Mouse (Mus musculus): ENCODE measurements around the gene Efna5. TPM values are rescaled to one million over a fixed set of nuclear protein-coding genes. Genes with fewer than 3 reads are reported as not detected.

Efna5 gene
- polyA plus RNA-seq, 1 experiment = not detected

DNA sequence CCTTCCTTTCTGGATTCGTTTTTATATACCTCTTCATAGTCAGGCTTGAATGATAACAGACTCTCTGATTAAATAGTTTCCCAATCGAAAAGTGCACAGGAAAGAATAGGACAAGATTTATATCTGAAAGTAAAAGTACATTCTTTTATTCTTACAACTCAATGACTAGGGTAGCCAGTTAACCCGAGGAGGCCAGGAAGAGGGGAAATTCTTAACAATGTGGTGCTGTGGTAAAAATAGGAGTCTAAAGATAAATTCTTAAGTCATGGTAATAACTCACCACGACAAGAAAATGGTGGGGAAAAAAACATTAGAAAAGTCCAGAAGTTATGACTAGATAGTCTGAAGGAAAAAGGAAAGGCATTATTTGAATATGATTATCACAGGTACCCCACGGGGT lies 139.4 kb downstream of the Efna5 start:
- Histone ChIP-seq H3K27me3 (replicated peaks) (no peaks in the 10 kb centered on the region), H3K36me3 (replicated peaks; ENCODE audit: low read length) (no peaks in the 10 kb centered on the region)

DNA sequence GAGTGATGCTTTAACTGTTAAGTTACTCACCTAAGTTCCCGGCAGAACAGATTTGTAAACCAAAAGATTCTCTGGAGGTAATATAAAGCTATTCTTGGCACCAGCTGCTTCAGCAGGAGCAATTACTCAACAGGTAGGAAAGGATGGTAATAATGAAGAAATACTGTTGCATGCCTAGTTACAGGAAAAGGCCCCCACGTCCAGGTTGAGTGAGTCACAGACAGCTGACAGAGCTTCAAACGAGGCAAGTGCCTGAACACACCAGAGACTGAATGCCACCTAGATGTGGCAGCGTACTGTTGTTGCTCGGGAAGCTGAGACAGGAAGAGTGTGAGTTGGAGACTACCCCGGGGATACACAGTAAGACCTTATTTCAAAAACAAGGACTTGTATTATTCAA lies 140.1 kb downstream of the Efna5 start:
- Histone ChIP-seq H3K4me1 (no peaks in the 10 kb centered on the region), H3K36me3 (replicated peaks; ENCODE audit: low read length) (no peaks in the 10 kb centered on the region), H3K27me3 (replicated peaks) (no peaks in the 10 kb centered on the region), H3K4me3 (replicated peaks) (no peak overlapping the region), H3K9me3 (peaks cover 28% of the 10 kb centered on the region)
- no peak for TF ChIP-seq GATA1 (IDR thresholded peaks at IDR 0.05; ENCODE audit: borderline replicate concordance, low read length)
- TF ChIP-seq FLI1 (IDR thresholded peaks at IDR 0.05; ENCODE audit: low read length) = no peak

More for the DNA sequence above, 139.4 kb downstream of the Efna5 start:
- H3K9me3 ChIP-seq = peaks cover 33% of the 10 kb centered on the region
- TF ChIP-seq GATA1 (IDR thresholded peaks at IDR 0.05; ENCODE audit: borderline replicate concordance, low read length) (no peak), FLI1 (IDR thresholded peaks at IDR 0.05; ENCODE audit: low read length) (no peak)
- H3K4me1 ChIP-seq = no peaks in the 10 kb centered on the region
- H3K4me3 ChIP-seq (replicated peaks) = no peak overlapping the region

DNA sequence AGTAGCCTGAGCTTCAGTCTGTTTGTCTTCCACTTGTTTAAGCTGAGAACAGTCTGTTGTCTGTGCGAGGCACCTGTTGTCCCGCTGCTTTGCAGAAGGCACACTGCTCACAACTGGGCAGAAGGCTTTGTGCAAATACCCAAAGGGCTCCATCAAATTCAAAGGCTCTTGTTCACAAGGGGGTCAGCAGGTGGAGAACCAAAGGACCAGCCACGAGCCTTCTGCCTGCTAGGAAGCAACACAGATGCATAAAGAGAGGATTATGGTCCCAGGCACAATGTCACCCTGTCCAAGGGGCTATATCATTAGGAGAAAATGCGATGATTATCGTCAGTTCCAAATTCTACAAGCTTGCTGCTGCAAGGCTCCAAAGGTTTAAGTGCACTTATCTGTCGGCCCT lies 141.1 kb downstream of the Efna5 start:
- H3K9me3 ChIP-seq = peaks cover 22% of the 10 kb centered on the region
- no peaks in the 10 kb centered on the region for H3K27me3 ChIP-seq (replicated peaks)
- TF ChIP-seq GATA1 (IDR thresholded peaks at IDR 0.05; ENCODE audit: borderline replicate concordance, low read length) = no peak
- TF ChIP-seq FLI1 (IDR thresholded peaks at IDR 0.05; ENCODE audit: low read length) = no peak
- H3K36me3 ChIP-seq (replicated peaks; ENCODE audit: low read length) = no peaks in the 10 kb centered on the region
- H3K4me3 ChIP-seq (replicated peaks) = no peak overlapping the region
- no peaks in the 10 kb centered on the region for H3K4me1 ChIP-seq

DNA sequence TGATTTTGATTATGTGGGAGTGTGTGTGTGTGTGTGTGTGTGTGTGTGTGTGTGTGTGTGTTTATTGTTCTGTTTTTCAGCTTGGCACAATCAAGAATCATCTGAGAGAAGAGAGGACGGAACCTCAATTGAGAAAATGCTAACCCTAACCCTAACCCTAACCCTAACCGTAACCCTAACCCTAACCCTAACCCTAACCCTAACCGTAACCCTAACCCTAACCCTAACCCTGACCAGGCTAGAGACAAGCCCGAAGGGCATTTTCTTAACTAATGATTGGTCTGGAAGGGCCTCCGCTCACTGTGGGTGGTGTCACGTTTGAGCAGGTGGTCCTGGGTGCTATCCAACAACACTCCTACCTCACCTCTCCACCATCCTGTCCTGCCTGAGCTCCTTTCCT lies 143.7 kb downstream of the Efna5 start:
- no peak overlapping the region for H3K4me3 ChIP-seq (replicated peaks)
- TF ChIP-seq GATA1 (IDR thresholded peaks at IDR 0.05; ENCODE audit: borderline replicate concordance, low read length) (no peak), FLI1 (IDR thresholded peaks at IDR 0.05; ENCODE audit: low read length) (no peak)
- H3K9me3 ChIP-seq = peaks cover 25% of the 10 kb centered on the region
- no peaks in the 10 kb centered on the region for H3K36me3 ChIP-seq (replicated peaks; ENCODE audit: low read length)
- no peaks in the 10 kb centered on the region for H3K4me1 ChIP-seq
- no peaks in the 10 kb centered on the region for H3K27me3 ChIP-seq (replicated peaks)

DNA sequence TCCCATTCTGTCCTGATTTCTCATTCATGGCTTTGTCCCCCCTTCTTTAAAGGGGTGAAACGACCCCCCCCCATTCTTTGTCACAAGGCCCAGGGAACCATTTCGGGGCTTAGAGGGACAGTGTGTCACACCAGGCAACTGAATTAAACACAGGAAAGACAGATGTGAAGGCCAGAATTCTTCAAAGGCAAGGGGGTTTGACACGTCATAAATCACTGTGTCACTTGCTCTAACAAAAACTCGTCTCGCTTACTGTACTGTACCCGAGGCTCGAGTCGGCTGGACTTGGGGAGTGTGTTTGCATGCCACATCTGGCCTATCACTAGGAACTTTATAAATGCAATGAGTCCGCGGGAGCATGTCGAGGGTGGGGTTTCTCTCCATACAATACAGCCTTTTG lies 145.2 kb downstream of the Efna5 start:
- no peaks in the 10 kb centered on the region for H3K27me3 ChIP-seq (replicated peaks)
- no peak overlapping the region for H3K4me3 ChIP-seq (replicated peaks)
- TF ChIP-seq GATA1 (IDR thresholded peaks at IDR 0.05; ENCODE audit: borderline replicate concordance, low read length) (no peak), FLI1 (IDR thresholded peaks at IDR 0.05; ENCODE audit: low read length) (no peak)
- no peaks in the 10 kb centered on the region for H3K4me1 ChIP-seq
- no peaks in the 10 kb centered on the region for H3K36me3 ChIP-seq (replicated peaks; ENCODE audit: low read length)
- peaks cover 27% of the 10 kb centered on the region for H3K9me3 ChIP-seq

DNA sequence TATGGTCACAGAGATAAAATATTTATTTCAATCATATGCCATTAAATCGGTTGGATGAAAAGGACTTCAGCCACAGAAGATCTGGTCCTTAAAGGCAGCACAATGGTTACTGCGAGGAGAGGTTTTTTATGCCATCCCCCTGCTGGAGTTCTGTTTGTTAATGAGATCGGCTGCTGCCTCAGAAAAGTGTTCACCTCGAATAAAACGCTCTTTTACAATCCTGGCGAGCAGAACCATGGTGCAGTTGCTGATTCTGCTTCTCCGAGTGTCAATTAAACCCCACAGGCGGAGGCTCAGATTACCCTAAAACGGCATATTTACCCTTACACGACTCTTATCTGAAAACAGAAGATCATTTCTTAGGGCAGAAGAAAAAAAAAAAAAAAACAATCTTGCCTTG lies 146.2 kb downstream of the Efna5 start:
- Histone ChIP-seq H3K27me3 (replicated peaks) (no peaks in the 10 kb centered on the region), H3K4me3 (replicated peaks) (no peak overlapping the region), H3K36me3 (replicated peaks; ENCODE audit: low read length) (no peaks in the 10 kb centered on the region), H3K9me3 (peaks cover 34% of the 10 kb centered on the region), H3K4me1 (no peaks in the 10 kb centered on the region)
- TF ChIP-seq FLI1 (IDR thresholded peaks at IDR 0.05; ENCODE audit: low read length) (no peak), GATA1 (IDR thresholded peaks at IDR 0.05; ENCODE audit: borderline replicate concordance, low read length) (no peak)

DNA sequence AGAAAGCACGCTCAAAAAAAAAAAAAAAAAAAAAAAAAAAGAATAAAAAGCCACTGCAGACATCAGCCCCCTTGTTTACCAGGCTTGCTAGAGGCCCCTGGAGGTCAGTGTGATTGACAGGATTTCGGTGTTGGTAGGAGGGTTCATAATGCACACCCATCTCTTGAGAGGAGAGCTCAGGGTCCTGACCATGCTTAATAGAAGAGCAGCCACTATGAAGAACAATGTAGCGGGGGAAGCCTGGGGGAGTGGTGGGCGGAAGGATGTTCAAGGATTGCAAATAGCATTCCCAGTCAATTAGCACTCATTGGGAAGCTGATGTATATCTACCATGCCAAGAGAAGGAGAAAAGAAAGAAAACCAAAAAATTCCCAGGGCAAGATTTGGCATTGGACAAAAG lies 147.1 kb downstream of the Efna5 start:
- Histone ChIP-seq H3K9me3 (peaks cover 38% of the 10 kb centered on the region), H3K27me3 (replicated peaks) (no peaks in the 10 kb centered on the region), H3K36me3 (replicated peaks; ENCODE audit: low read length) (no peaks in the 10 kb centered on the region), H3K4me1 (no peaks in the 10 kb centered on the region), H3K4me3 (replicated peaks) (no peak overlapping the region)
- TF ChIP-seq GATA1 (IDR thresholded peaks at IDR 0.05; ENCODE audit: borderline replicate concordance, low read length) = no peak
- no peak for TF ChIP-seq FLI1 (IDR thresholded peaks at IDR 0.05; ENCODE audit: low read length)

DNA sequence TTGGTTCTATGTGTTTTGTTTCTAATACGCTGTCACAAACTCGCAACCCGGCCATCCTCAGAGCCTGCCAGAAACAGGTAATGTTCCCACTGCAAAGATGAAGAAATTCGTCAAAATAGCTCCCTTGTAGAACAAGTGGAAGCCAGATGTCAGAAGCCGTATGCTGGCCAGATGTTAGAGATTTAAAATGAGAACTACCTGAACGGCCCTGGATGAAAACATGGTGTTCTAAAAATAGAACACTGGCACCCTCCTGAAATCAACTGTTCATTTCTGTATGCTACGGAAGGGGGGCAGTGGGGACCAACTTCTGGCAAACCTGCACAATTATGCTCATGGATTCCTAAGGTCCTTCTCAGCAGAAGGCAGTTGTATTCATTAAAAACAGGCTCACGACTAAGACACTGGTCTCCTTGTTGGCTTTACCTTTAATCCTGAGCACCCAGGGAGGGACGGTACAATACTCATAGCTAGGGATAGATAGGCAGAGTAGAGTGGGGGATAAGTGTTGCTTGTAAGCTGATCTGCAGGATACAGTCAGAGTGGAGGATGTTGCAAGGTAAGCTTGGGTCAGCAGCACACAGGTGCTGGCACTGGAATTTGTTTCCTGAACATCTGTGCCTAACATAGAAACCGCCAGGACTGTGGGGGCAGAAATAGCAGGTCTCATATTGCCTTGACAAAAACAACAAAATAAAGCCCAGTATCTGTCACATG lies 151.2 kb downstream of the Efna5 start:
- Histone ChIP-seq H3K4me3 (replicated peaks) (no peak overlapping the region), H3K27me3 (replicated peaks) (no peaks in the 10 kb centered on the region), H3K36me3 (replicated peaks; ENCODE audit: low read length) (no peaks in the 10 kb centered on the region), H3K9me3 (peaks cover 33% of the 10 kb centered on the region), H3K4me1 (no peaks in the 10 kb centered on the region)
- TF ChIP-seq GATA1 (IDR thresholded peaks at IDR 0.05; ENCODE audit: borderline replicate concordance, low read length) = no peak
- no peak for TF ChIP-seq FLI1 (IDR thresholded peaks at IDR 0.05; ENCODE audit: low read length)

DNA sequence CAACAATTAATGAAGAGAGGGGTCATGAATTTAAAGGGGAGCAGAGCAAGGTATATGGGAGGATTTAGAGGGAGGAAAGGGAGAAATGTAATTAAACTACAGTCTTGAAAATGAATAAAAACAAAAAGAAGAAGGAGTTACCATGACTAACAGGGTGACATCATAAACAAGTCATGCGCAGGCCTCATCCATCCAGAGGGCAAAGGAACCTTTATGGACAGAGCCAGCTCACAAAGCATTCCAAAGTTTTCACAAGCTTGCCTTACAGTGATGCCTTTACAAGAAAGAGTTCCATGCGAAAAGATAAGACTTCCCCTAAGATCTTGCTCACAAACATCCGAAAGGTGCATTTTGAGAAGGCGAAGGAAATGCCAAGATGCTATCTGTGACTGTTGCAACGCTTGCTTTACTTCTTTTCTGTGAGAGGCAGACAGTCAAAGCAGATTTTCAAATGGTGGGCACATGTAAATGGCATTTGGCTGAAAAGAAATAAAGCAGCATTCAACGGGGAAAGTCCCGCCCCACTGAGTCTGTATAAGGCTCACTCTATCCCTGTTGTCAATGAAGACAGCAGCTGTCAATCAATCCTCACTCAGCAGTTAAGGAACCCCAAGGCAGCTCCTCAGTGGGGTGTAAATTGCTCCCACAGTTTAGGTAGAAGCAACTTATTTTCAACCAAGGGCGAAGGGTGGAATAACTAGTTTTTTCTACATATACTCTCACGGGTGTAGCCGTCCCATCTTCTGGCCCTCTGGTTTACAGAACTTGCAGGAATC lies 152.8 kb downstream of the Efna5 start:
- Histone ChIP-seq H3K4me1 (no peaks in the 10 kb centered on the region), H3K4me3 (replicated peaks) (no peak overlapping the region), H3K9me3 (peaks cover 33% of the 10 kb centered on the region), H3K27me3 (replicated peaks) (no peaks in the 10 kb centered on the region), H3K36me3 (replicated peaks; ENCODE audit: low read length) (no peaks in the 10 kb centered on the region)
- TF ChIP-seq FLI1 (IDR thresholded peaks at IDR 0.05; ENCODE audit: low read length) (no peak), GATA1 (IDR thresholded peaks at IDR 0.05; ENCODE audit: borderline replicate concordance, low read length) (no peak)

DNA sequence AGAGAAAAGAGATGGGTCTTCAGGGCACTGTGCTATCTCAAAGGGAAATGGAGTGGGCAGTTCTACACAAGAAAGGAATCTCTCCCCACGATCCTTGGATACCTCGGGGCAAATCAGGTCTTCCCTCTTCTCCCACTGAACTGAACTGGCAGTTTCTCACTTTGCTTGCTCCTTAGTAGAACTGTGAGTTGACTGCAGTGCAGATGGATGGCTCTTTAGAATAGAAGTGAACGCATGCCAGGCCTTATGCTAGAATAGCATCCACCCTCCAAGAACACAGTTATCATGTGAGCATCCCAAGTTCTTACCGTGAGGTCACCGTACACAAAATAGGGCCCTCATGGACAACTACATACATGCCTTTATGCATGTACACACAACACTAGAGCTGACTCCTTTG lies 155.0 kb downstream of the Efna5 start:
- H3K27me3 ChIP-seq (replicated peaks) = no peaks in the 10 kb centered on the region

More for the DNA sequence above, 155.0 kb downstream of the Efna5 start:
- no peaks in the 10 kb centered on the region for H3K36me3 ChIP-seq (replicated peaks; ENCODE audit: low read length)
- H3K4me3 ChIP-seq (replicated peaks) = no peak overlapping the region
- H3K4me1 ChIP-seq = no peaks in the 10 kb centered on the region
- no peak for TF ChIP-seq GATA1 (IDR thresholded peaks at IDR 0.05; ENCODE audit: borderline replicate concordance, low read length)
- TF ChIP-seq FLI1 (IDR thresholded peaks at IDR 0.05; ENCODE audit: low read length) = no peak
- H3K9me3 ChIP-seq = peaks cover 28% of the 10 kb centered on the region
